Mouse (Mus musculus): ENCODE data around the gene Nanog.

Nanog gene

GRCm38 (mm10) chr6:122762952-122763700 lies 55.8 kb downstream of the Nanog start:
- DNase-seq (ENCODE audit: low spot score) = no peak

GRCm38 (mm10) chr6:122763844-122764445 lies 56.7 kb downstream of the Nanog start:
- no peak for DNase-seq (ENCODE audit: low spot score)
